11 mouse cellular contexts compared by ENCODE assay signal in the genomic region with DNA sequence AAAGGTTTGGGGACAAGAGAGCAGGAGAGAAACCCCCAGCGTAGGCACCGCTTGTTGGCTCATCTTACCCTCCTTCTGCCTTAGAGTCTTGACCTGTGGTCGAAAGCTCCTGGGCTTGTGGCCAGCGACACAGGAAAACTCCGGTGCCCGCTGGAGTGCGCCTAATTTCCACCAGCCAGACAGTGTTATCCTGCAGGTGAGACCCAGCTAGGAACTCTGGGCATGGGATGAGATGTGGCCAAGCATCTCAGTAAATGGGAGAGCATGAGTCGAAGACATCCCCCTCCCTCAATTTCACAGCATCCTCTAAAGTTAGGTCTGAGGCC. TPM values are rescaled to one million over a fixed set of nuclear protein-coding genes. Genes with fewer than 3 reads are reported as not detected.
DNase-seq lines count a peak whose midpoint lies in the region; ATAC-seq and TF ChIP-seq lines count a peak whose summit lies in the region.
"Had no signal": no experiment of that assay in that cellular context is flagged by ENCODE, and none has a peak within 500 bp of the region (broad histone marks: within the 10 kb centered on the region; RNA-seq: fewer than 3 reads in every experiment).

No protein-coding gene starts in this region.

- H3K4me3 ChIP-seq in forebrain, embryonic 12.5 days (replicated peaks): no peak overlapping the region
- H3K4me3 ChIP-seq in forebrain, embryonic 15.5 days: no peak overlapping the region
- no peak overlapping the region for H3K4me3 ChIP-seq in heart, postnatal 0 days (ENCODE audit: low read depth, low read length)
- H3K4me3 ChIP-seq in midbrain, embryonic 10.5 days: no peak overlapping the region
- H3K4me3 ChIP-seq in midbrain, embryonic 16.5 days (ENCODE audit: low read depth, low read length): no peak overlapping the region
- H3K4me3 ChIP-seq: lung, embryonic 15.5 days; neural tube, embryonic 15.5 days had no signal

- no peak overlapping the region for H3K9ac ChIP-seq in forebrain, embryonic 12.5 days
- H3K9ac ChIP-seq in forebrain, embryonic 15.5 days (replicated peaks): no peak overlapping the region
- H3K9ac ChIP-seq in heart, postnatal 0 days (replicated peaks; ENCODE audit: low read depth, low read length): no peak overlapping the region
- H3K9ac ChIP-seq in midbrain, embryonic 16.5 days (ENCODE audit: low read depth, low read length): no peak overlapping the region
- H3K9ac ChIP-seq: lung, embryonic 15.5 days; neural tube, embryonic 15.5 days had no signal

- H3K9me3 ChIP-seq in forebrain, embryonic 12.5 days: no peaks in the 10 kb centered on the region
- no peaks in the 10 kb centered on the region for H3K9me3 ChIP-seq in forebrain, embryonic 15.5 days
- no peaks in the 10 kb centered on the region for H3K9me3 ChIP-seq in heart, postnatal 0 days (replicated peaks; ENCODE audit: control insufficient read depth, low read length)
- no peaks in the 10 kb centered on the region for H3K9me3 ChIP-seq in midbrain, embryonic 10.5 days (replicated peaks)
- no peaks in the 10 kb centered on the region for H3K9me3 ChIP-seq in midbrain, embryonic 16.5 days (replicated peaks; ENCODE audit: control insufficient read depth, low read length, poor library complexity, severe bottlenecking)
- H3K9me3 ChIP-seq: lung, embryonic 15.5 days; neural tube, embryonic 15.5 days had no signal

- H3K4me1 ChIP-seq in forebrain, embryonic 12.5 days: peaks cover 41% of the 10 kb centered on the region
- H3K4me1 ChIP-seq in forebrain, embryonic 15.5 days: peaks cover 6% of the 10 kb centered on the region
- H3K4me1 ChIP-seq in heart, postnatal 0 days (ENCODE audit: control insufficient read depth, insufficient read depth): peaks cover 19% of the 10 kb centered on the region
- peaks cover 59% of the 10 kb centered on the region for H3K4me1 ChIP-seq in midbrain, embryonic 10.5 days
- H3K4me1 ChIP-seq in midbrain, embryonic 16.5 days (ENCODE audit: control insufficient read depth, insufficient read depth, low read length): no peaks in the 10 kb centered on the region; the same call in 1 of the 2 replicates

- H3K36me3 ChIP-seq in forebrain, embryonic 12.5 days (replicated peaks): peaks cover 80% of the 10 kb centered on the region
- peaks cover 42% of the 10 kb centered on the region for H3K36me3 ChIP-seq in forebrain, embryonic 15.5 days
- H3K36me3 ChIP-seq in heart, postnatal 0 days (replicated peaks; ENCODE audit: control insufficient read depth, insufficient read depth, low read length): peaks cover 54% of the 10 kb centered on the region
- H3K36me3 ChIP-seq in midbrain, embryonic 10.5 days: peaks cover 87% of the 10 kb centered on the region
- H3K36me3 ChIP-seq in midbrain, embryonic 16.5 days (ENCODE audit: control insufficient read depth, insufficient read depth, low read length): peaks cover 42% of the 10 kb centered on the region
- H3K36me3 ChIP-seq: lung, embryonic 15.5 days had no signal

- H3K27ac ChIP-seq in forebrain, embryonic 12.5 days: 0 out of 2 replicates have a peak overlapping the region, but pooled peaks have one; percentile 9
- no peak overlapping the region for H3K27ac ChIP-seq in forebrain, embryonic 15.5 days (replicated peaks)
- peak overlapping the region; percentile 21; the same call in 1 of the 2 replicates for H3K27ac ChIP-seq in heart, postnatal 0 days (ENCODE audit: low read depth)
- peak overlapping the region; percentile 72 for H3K27ac ChIP-seq in midbrain, embryonic 10.5 days (replicated peaks)
- no peak overlapping the region for H3K27ac ChIP-seq in midbrain, embryonic 16.5 days (ENCODE audit: low read length)
- H3K27ac ChIP-seq: lung, embryonic 15.5 days; neural tube, embryonic 15.5 days had no signal

- WGBS in forebrain, embryonic 12.5 days: 92% methylated on average over 8 of the region's 8 CpGs
- 83% methylated on average over 8 of the region's 8 CpGs for WGBS in forebrain, embryonic 15.5 days
- WGBS in heart, postnatal 0 days: 56% methylated on average over 8 of the region's 8 CpGs
- WGBS in midbrain, embryonic 10.5 days: 94% methylated on average over 8 of the region's 8 CpGs
- 89% methylated on average over 8 of the region's 8 CpGs for WGBS in midbrain, embryonic 16.5 days

- no peak for TF ChIP-seq EP300 in heart, postnatal 0 days (IDR thresholded peaks at IDR 0.05; ENCODE audit: low read depth)

- ATAC-seq in forebrain, embryonic 12.5 days (ENCODE audit: low FRiP score): no peak
- no peak for ATAC-seq in forebrain, embryonic 15.5 days (replicated peaks)
- ATAC-seq in heart, postnatal 0 days (ENCODE audit: insufficient read depth, low read depth): no peak
- ATAC-seq in midbrain, embryonic 16.5 days: no peak
- no peak for ATAC-seq in erythroid progenitor cell, adult 5-6 weeks (replicated peaks; ENCODE audit: low FRiP score, poor library complexity, severe bottlenecking)

- H3K27me3 ChIP-seq in forebrain, embryonic 12.5 days: no peaks in the 10 kb centered on the region
- H3K27me3 ChIP-seq in forebrain, embryonic 15.5 days: no peaks in the 10 kb centered on the region
- H3K27me3 ChIP-seq in heart, postnatal 0 days (ENCODE audit: control insufficient read depth, insufficient read depth, low read length): no peaks in the 10 kb centered on the region
- H3K27me3 ChIP-seq in midbrain, embryonic 10.5 days (ENCODE audit: low read depth, poor library complexity, severe bottlenecking): no peaks in the 10 kb centered on the region
- no peaks in the 10 kb centered on the region for H3K27me3 ChIP-seq in midbrain, embryonic 16.5 days (ENCODE audit: control insufficient read depth, insufficient read depth, low read depth, low read length)
- H3K27me3 ChIP-seq: lung, embryonic 15.5 days; neural tube, embryonic 15.5 days had no signal

- H3K4me2 ChIP-seq in forebrain, embryonic 12.5 days: no peak overlapping the region
- H3K4me2 ChIP-seq in forebrain, embryonic 15.5 days (replicated peaks): no peak overlapping the region
- H3K4me2 ChIP-seq in heart, postnatal 0 days (ENCODE audit: low read depth, low read length): no peak overlapping the region
- no peak overlapping the region for H3K4me2 ChIP-seq in midbrain, embryonic 16.5 days (ENCODE audit: low read length)
- H3K4me2 ChIP-seq: lung, embryonic 15.5 days; neural tube, embryonic 15.5 days had no signal

- no peak for TF ChIP-seq CTCF in heart, postnatal 0 days (IDR thresholded peaks at IDR 0.05; ENCODE audit: low read depth)

- DNase-seq in heart, postnatal 0 days (ENCODE audit: low spot score): no peak
- DNase-seq in heart, adult 8-10 months (ENCODE audit: low spot score): no peak
- DNase-seq in midbrain, embryonic 10.5 days (ENCODE audit: low spot score): no peak
- DNase-seq in retina, embryonic 14.5 days (ENCODE audit: low spot score): no peak
- DNase-seq: adrenal gland, adult 8-10 months had no signal

RNA-seq across cellular contexts. Expression of gene Pik3c2b, which starts 39.9 kb away (rescaled TPM):
- polyA plus RNA-seq in forebrain, embryonic 12.5 days (2016; fragmentation: Nextera tagmentation; extraction: Ambion mirVana): 21.3 and 22.0 TPM in 2 replicates
- 15.7 and 18.7 TPM in 2 replicates for polyA plus RNA-seq in forebrain, embryonic 15.5 days (2015; fragmentation: Nextera tagmentation; extraction: Ambion mirVana)
- 16.3 and 17.4 TPM in 2 replicates for total RNA-seq in heart, postnatal 0 days (2014; rRNA removed; ENCODE audit: low replicate concordance)
- polyA plus RNA-seq in heart, postnatal 0 days (2015; fragmentation: Nextera tagmentation; extraction: Ambion mirVana): 7.6 and 7.8 TPM in 2 replicates
- total RNA-seq in heart, adult 8-10 months (2022): 10 to 100 TPM; 19.2 to 20.8 (median 19.9) TPM
- 14.1 and 18.2 TPM in 2 replicates for polyA plus RNA-seq in midbrain, embryonic 10.5 days (2016; fragmentation: Nextera tagmentation; extraction: Ambion mirVana)
- 12.3 and 14.0 TPM in 2 replicates for polyA plus RNA-seq in midbrain, embryonic 16.5 days (2015; fragmentation: Nextera tagmentation; extraction: Ambion mirVana)
- total RNA-seq in erythroid progenitor cell, adult 5-6 weeks (2015; ENCODE audit: low replicate concordance): 2.9 and 3.2 TPM in 2 replicates
- total RNA-seq in erythroid progenitor cell, adult 5-6 weeks (2017; ENCODE audit: low replicate concordance): 0.23 and 0.90 TPM in 2 replicates

RNA-seq across cellular contexts. Expression of gene Ppp1r15b, which starts 45.6 kb away (rescaled TPM):
- 58.3 and 63.5 TPM in 2 replicates for polyA plus RNA-seq in forebrain, embryonic 12.5 days (2016; fragmentation: Nextera tagmentation; extraction: Ambion mirVana)
- 31.8 and 32.0 TPM in 2 replicates for polyA plus RNA-seq in forebrain, embryonic 15.5 days (2015; fragmentation: Nextera tagmentation; extraction: Ambion mirVana)
- total RNA-seq in heart, postnatal 0 days (2014; rRNA removed; ENCODE audit: low replicate concordance): 24.4 and 34.8 TPM in 2 replicates
- polyA plus RNA-seq in heart, postnatal 0 days (2015; fragmentation: Nextera tagmentation; extraction: Ambion mirVana): 10.5 and 12.2 TPM in 2 replicates
- 10 to 100 TPM; 20.8 to 24.3 (median 21.7) TPM for total RNA-seq in heart, adult 8-10 months (2022)
- polyA plus RNA-seq in midbrain, embryonic 10.5 days (2016; fragmentation: Nextera tagmentation; extraction: Ambion mirVana): 48.9 and 56.8 TPM in 2 replicates
- polyA plus RNA-seq in midbrain, embryonic 16.5 days (2015; fragmentation: Nextera tagmentation; extraction: Ambion mirVana): 27.7 and 30.7 TPM in 2 replicates
- total RNA-seq in erythroid progenitor cell, adult 5-6 weeks (2015; ENCODE audit: low replicate concordance): 131 and 152 TPM in 2 replicates
- total RNA-seq in erythroid progenitor cell, adult 5-6 weeks (2017; ENCODE audit: low replicate concordance): 227 and 245 TPM in 2 replicates

RNA-seq across cellular contexts. Expression of gene Mdm4, which starts 55.0 kb away (rescaled TPM):
- 52.8 and 53.1 TPM in 2 replicates for polyA plus RNA-seq in forebrain, embryonic 12.5 days (2016; fragmentation: Nextera tagmentation; extraction: Ambion mirVana)
- polyA plus RNA-seq in forebrain, embryonic 15.5 days (2015; fragmentation: Nextera tagmentation; extraction: Ambion mirVana): 46.8 and 48.3 TPM in 2 replicates
- 29.5 and 42.2 TPM in 2 replicates for total RNA-seq in heart, postnatal 0 days (2014; rRNA removed; ENCODE audit: low replicate concordance)
- polyA plus RNA-seq in heart, postnatal 0 days (2015; fragmentation: Nextera tagmentation; extraction: Ambion mirVana): 11.9 and 13.4 TPM in 2 replicates
- 10 to 100 TPM; 19.5 to 30.7 (median 22.6) TPM for total RNA-seq in heart, adult 8-10 months (2022)
- 34.6 and 37.7 TPM in 2 replicates for polyA plus RNA-seq in midbrain, embryonic 10.5 days (2016; fragmentation: Nextera tagmentation; extraction: Ambion mirVana)
- 35.4 and 40.8 TPM in 2 replicates for polyA plus RNA-seq in midbrain, embryonic 16.5 days (2015; fragmentation: Nextera tagmentation; extraction: Ambion mirVana)
- total RNA-seq in erythroid progenitor cell, adult 5-6 weeks (2015; ENCODE audit: low replicate concordance): 92.3 and 118 TPM in 2 replicates
- total RNA-seq in erythroid progenitor cell, adult 5-6 weeks (2017; ENCODE audit: low replicate concordance): 148 and 163 TPM in 2 replicates

Comparison
In these comparisons a context has a peak if more than half of its experiments do, and no peak if none do; other contexts are left out.
1. H3K27ac ChIP-seq: peak in forebrain, embryonic 12.5 days (single experiment), heart, postnatal 0 days (single experiment) and midbrain, embryonic 10.5 days (single experiment); none in forebrain, embryonic 15.5 days (single experiment) and midbrain, embryonic 16.5 days (single experiment).